Mouse (Mus musculus) embryonic facial prominence, embryonic 14.5 days (tissue): ENCODE measurements around the gene Pxmp4. TPM values are rescaled to one million over a fixed set of nuclear protein-coding genes. Genes with fewer than 3 reads are reported as not detected.

ENCODE experiments used
- ATAC-seq: fragments of 200-750 bp; cut with Nextera tagmentation; 2 replicates; pipeline ENCODE4 v1.8.0; 2017; ENCODE audit warnings: low read depth, moderate number of reproducible peaks, moderate TSS enrichment
- DNase-seq: peaks from one replicate; pipeline ENCODE4 v3.0.0-alpha.2; 2015; ENCODE audit warnings: low spot score
- H3K27ac ChIP-seq: fragments of 300-500 bp; sonication (generic); replicated peaks from 2 replicates; pipeline ENCODE4 v1.5.1; 2014; ENCODE audit warnings: low read depth, mild to moderate bottlenecking, low read length, moderate library complexity
- H3K27me3 ChIP-seq: fragments of 300-500 bp; sonication (generic); replicated peaks from 2 replicates; pipeline ENCODE4 v1.6.1; 2014; ENCODE audit warnings: low read length; ENCODE audit not compliant: control insufficient read depth, insufficient read depth
- H3K36me3 ChIP-seq: fragments of 300-500 bp; sonication (generic); 2 replicates; pipeline ENCODE4 v1.6.1; 2014; ENCODE audit warnings: low read length, mixed read lengths; ENCODE audit not compliant: control insufficient read depth, insufficient read depth
- H3K4me1 ChIP-seq: fragments of 300-500 bp; sonication (generic); 2 replicates; pipeline ENCODE4 v1.6.1; 2014; ENCODE audit warnings: antibody characterized with exemption, low read length; ENCODE audit not compliant: control insufficient read depth, insufficient read depth
- H3K4me2 ChIP-seq: fragments of 300-500 bp; sonication (generic); 2 replicates; pipeline ENCODE4 v1.6.1; 2014; ENCODE audit warnings: low read depth, mild to moderate bottlenecking, low read length, moderate library complexity, mixed read lengths
- H3K4me3 ChIP-seq: fragments of 300-500 bp; sonication (generic); 2 replicates; pipeline ENCODE4 v1.5.1; 2014; ENCODE audit warnings: low read depth, mild to moderate bottlenecking, low read length
- H3K9ac ChIP-seq: fragments of 300-500 bp; sonication (generic); 2 replicates; pipeline ENCODE4 v1.6.1; 2014; ENCODE audit warnings: low read depth, mild to moderate bottlenecking, low read length, moderate library complexity, mixed read lengths
- H3K9me3 ChIP-seq: fragments of 300-500 bp; sonication (generic); 2 replicates; pipeline ENCODE4 v1.6.1; 2016; ENCODE audit warnings: low read length; ENCODE audit not compliant: control insufficient read depth
- WGBS: fragments of 180-500 bp; shearing (Covaris S2); extraction: QIAGEN DNeasy Blood & Tissue Kit; methylation state at CpG from one replicate; pipeline ENCODE4 v1.1.7; 2014; 5-methylcytosine and 5-hydroxymethylcytosine counted together
- polyA plus RNA-seq: library from polyadenylated mRNA; unstranded; fragments of >200 nt; fragmentation: Nextera tagmentation; extraction: Ambion mirVana; gene quantifications from 2 replicates; pipeline ENCODE4 v1.2.1, GENCODE M21; 2014

The Pxmp4 gene
- polyA plus RNA-seq, 1 experiment from 2014 or later, result 24.1 TPM

GRCm38 (mm10) chr2:154571976-154572375 lies 31.5 kb downstream of the Pxmp4 start:
- Histone ChIP-seq H3K36me3 (no peaks in the 10 kb centered on the region), H3K27me3 (no peaks in the 10 kb centered on the region), H3K9ac (no peak overlapping the region), H3K9me3 (no peaks in the 10 kb centered on the region), H3K4me2 (no peak overlapping the region), H3K27ac (0 out of 2 replicates have a peak overlapping the region, but pooled peaks have one; percentile 29), H3K4me3 (no peak overlapping the region), H3K4me1 (peaks cover 30% of the 10 kb centered on the region)
- DNase-seq (no peak), ATAC-seq (no peak)
- WGBS, result 56% methylated on average over 8 of the region's 8 CpGs

- WGBS, result 86% methylated on average over 4 of the region's 4 CpGs
- Histone ChIP-seq H3K27ac (no peak overlapping the region), H3K9me3 (no peaks in the 10 kb centered on the region), H3K9ac (no peak overlapping the region), H3K36me3 (no peaks in the 10 kb centered on the region), H3K4me2 (no peak overlapping the region), H3K4me1 (peaks cover 32% of the 10 kb centered on the region), H3K4me3 (no peak overlapping the region), H3K27me3 (no peaks in the 10 kb centered on the region)
- DNase-seq (no peak), ATAC-seq (no peak)
Measured at GRCm38 (mm10) chr2:154571266-154571665, 32.2 kb downstream of the Pxmp4 start.

- Histone ChIP-seq H3K27me3 (no peaks in the 10 kb centered on the region), H3K4me2 (peak overlapping the region; percentile 75), H3K9me3 (no peaks in the 10 kb centered on the region), H3K27ac (no peak overlapping the region), H3K9ac (no peak overlapping the region), H3K36me3 (no peaks in the 10 kb centered on the region), H3K4me3 (no peak overlapping the region), H3K4me1 (peaks cover 32% of the 10 kb centered on the region)
- WGBS, result 64% methylated on average over 4 of the region's 4 CpGs
- no peak for ATAC-seq
- no peak for DNase-seq
Measured at GRCm38 (mm10) chr2:154570666-154571065, 32.8 kb downstream of the Pxmp4 start.

- peak within 1 kb of the TSS; percentile 85 for H3K4me3 ChIP-seq
- peaks cover 32% of the 10 kb centered on the region for H3K4me1 ChIP-seq
- peak within 1 kb of the TSS; percentile 92 for H3K27ac ChIP-seq
- peak; percentile 98 for DNase-seq
- no peaks in the 10 kb centered on the region for H3K27me3 ChIP-seq
- H3K36me3 ChIP-seq, result no peaks in the 10 kb centered on the region
- H3K9me3 ChIP-seq, result no peaks in the 10 kb centered on the region
- peak; percentile 98 for ATAC-seq
- 0% methylated on average over 12 of the region's 44 CpGs for WGBS
- H3K4me2 ChIP-seq, result peak within 1 kb of the TSS; percentile 75
- peak within 1 kb of the TSS; percentile 85 for H3K9ac ChIP-seq
Measured at GRCm38 (mm10) chr2:154569836-154570286, 33.6 kb downstream of the Pxmp4 start, which contains the start of gene E2f1. Gene E2f1, minus strand, starts transcription at chr2:154569892.

- Histone ChIP-seq H3K4me1 (peaks cover 32% of the 10 kb centered on the region), H3K9me3 (no peaks in the 10 kb centered on the region), H3K27ac (peak overlapping the region; percentile 92), H3K4me3 (peak overlapping the region; percentile 85), H3K4me2 (peak overlapping the region; percentile 75), H3K9ac (peak overlapping the region; percentile 85), H3K36me3 (0 out of 2 replicates have a peak, but pooled peaks cover 3% of the 10 kb centered on the region), H3K27me3 (no peaks in the 10 kb centered on the region)
- 2% methylated on average over 13 of the region's 70 CpGs for WGBS
- ATAC-seq, result peak; percentile 73
- DNase-seq, result peak; percentile 78
Measured at GRCm38 (mm10) chr2:154569071-154569748, 34.3 kb downstream of the Pxmp4 start.

GRCm38 (mm10) chr2:154568329-154569070 lies 35.0 kb downstream of the Pxmp4 start:
- peak; percentile 64 for DNase-seq
- peak overlapping the region; percentile 92 for H3K27ac ChIP-seq
- no peaks in the 10 kb centered on the region for H3K9me3 ChIP-seq
- 18% methylated on average over 10 of the region's 10 CpGs for WGBS
- no peaks in the 10 kb centered on the region for H3K27me3 ChIP-seq
- H3K4me3 ChIP-seq, result peak overlapping the region; percentile 85
- ATAC-seq, result peak; percentile 6
- H3K9ac ChIP-seq, result peak overlapping the region; percentile 85
- H3K4me1 ChIP-seq, result peaks cover 32% of the 10 kb centered on the region
- H3K4me2 ChIP-seq, result peak overlapping the region; percentile 75
- H3K36me3 ChIP-seq, result peaks cover 10% of the 10 kb centered on the region; the same call in 1 of the 2 replicates

GRCm38 (mm10) chr2:154567766-154568165 lies 35.7 kb downstream of the Pxmp4 start:
- DNase-seq, result no peak
- no peak for ATAC-seq
- Histone ChIP-seq H3K9ac (peak overlapping the region; percentile 85), H3K36me3 (peaks cover 17% of the 10 kb centered on the region; the same call in 1 of the 2 replicates), H3K27me3 (no peaks in the 10 kb centered on the region), H3K9me3 (no peaks in the 10 kb centered on the region), H3K4me3 (peak overlapping the region; percentile 85), H3K27ac (peak overlapping the region; percentile 92), H3K4me1 (peaks cover 32% of the 10 kb centered on the region), H3K4me2 (peak overlapping the region; percentile 75)
- WGBS, result 73% methylated on average over 2 of the region's 2 CpGs

- ATAC-seq, result no peak
- Histone ChIP-seq H3K4me1 (peaks cover 28% of the 10 kb centered on the region), H3K36me3 (peaks cover 26% of the 10 kb centered on the region), H3K4me3 (no peak overlapping the region), H3K27ac (peak overlapping the region; percentile 28; the same call in 1 of the 2 replicates), H3K9ac (0 out of 2 replicates have a peak overlapping the region, but pooled peaks have one; percentile 16), H3K27me3 (no peaks in the 10 kb centered on the region), H3K4me2 (no peak overlapping the region), H3K9me3 (no peaks in the 10 kb centered on the region)
- 41% methylated on average over 8 of the region's 8 CpGs for WGBS
- no peak for DNase-seq
Measured at GRCm38 (mm10) chr2:154566641-154567040, 36.9 kb downstream of the Pxmp4 start.
